Mouse (Mus musculus) lung, embryonic 16.5 days (tissue): ENCODE measurements around the gene Acvr1b. TPM values are rescaled to one million over a fixed set of nuclear protein-coding genes. Genes with fewer than 3 reads are reported as not detected.

Source experiments
- ATAC-seq: fragments of 200-750 bp; cut with Nextera tagmentation; 2 replicates; pipeline ENCODE4 v1.8.0; 2017; ENCODE audit warnings: low read depth, mild to moderate bottlenecking, moderate library complexity
- H3K27ac ChIP-seq: fragments of 300-500 bp; sonication (generic); 2 replicates; pipeline ENCODE4 v1.5.1; 2014; ENCODE audit warnings: mild to moderate bottlenecking, control low read depth, low read length
- H3K27me3 ChIP-seq: fragments of 300-500 bp; sonication (generic); 2 replicates; pipeline ENCODE4 v1.6.1; 2014; ENCODE audit warnings: low read depth, low read length, mixed read lengths; ENCODE audit not compliant: control insufficient read depth, insufficient read depth
- H3K36me3 ChIP-seq: fragments of 300-500 bp; sonication (generic); 2 replicates; pipeline ENCODE4 v1.6.1; 2014; ENCODE audit warnings: low read length; ENCODE audit not compliant: control insufficient read depth, insufficient read depth
- H3K4me1 ChIP-seq: fragments of 300-500 bp; sonication (generic); replicated peaks from 2 replicates; pipeline ENCODE4 v1.6.1; 2014; ENCODE audit warnings: low read length, mixed read lengths; ENCODE audit not compliant: control insufficient read depth, insufficient read depth
- H3K4me2 ChIP-seq: fragments of 300-500 bp; sonication (generic); 2 replicates; pipeline ENCODE4 v1.6.1; 2014; ENCODE audit warnings: low read depth, low read length, control low read depth
- H3K4me3 ChIP-seq: fragments of 300-500 bp; sonication (generic); 2 replicates; pipeline ENCODE4 v1.5.1; 2014; ENCODE audit warnings: mild to moderate bottlenecking, low read length, control low read depth
- H3K9ac ChIP-seq: fragments of 300-500 bp; sonication (generic); 2 replicates; pipeline ENCODE4 v1.6.1; 2014; ENCODE audit warnings: low read length, control low read depth
- H3K9me3 ChIP-seq: fragments of 300-500 bp; sonication (generic); 2 replicates; pipeline ENCODE4 v1.6.1; 2016; ENCODE audit warnings: low read length; ENCODE audit not compliant: control insufficient read depth
- WGBS: fragments of 180-500 bp; shearing (Covaris S2); extraction: QIAGEN DNeasy Blood & Tissue Kit; methylation state at CpG from one replicate; pipeline ENCODE4 v1.1.7; 2014; 5-methylcytosine and 5-hydroxymethylcytosine counted together
- polyA plus RNA-seq: library from polyadenylated mRNA; unstranded; fragments of >200 nt; fragmentation: Nextera tagmentation; extraction: Ambion mirVana; gene quantifications from 2 replicates; pipeline ENCODE4 v1.2.1, GENCODE M21; 2015

The Acvr1b gene
- 6.8 and 7.9 TPM in 2 replicates for polyA plus RNA-seq

DNA sequence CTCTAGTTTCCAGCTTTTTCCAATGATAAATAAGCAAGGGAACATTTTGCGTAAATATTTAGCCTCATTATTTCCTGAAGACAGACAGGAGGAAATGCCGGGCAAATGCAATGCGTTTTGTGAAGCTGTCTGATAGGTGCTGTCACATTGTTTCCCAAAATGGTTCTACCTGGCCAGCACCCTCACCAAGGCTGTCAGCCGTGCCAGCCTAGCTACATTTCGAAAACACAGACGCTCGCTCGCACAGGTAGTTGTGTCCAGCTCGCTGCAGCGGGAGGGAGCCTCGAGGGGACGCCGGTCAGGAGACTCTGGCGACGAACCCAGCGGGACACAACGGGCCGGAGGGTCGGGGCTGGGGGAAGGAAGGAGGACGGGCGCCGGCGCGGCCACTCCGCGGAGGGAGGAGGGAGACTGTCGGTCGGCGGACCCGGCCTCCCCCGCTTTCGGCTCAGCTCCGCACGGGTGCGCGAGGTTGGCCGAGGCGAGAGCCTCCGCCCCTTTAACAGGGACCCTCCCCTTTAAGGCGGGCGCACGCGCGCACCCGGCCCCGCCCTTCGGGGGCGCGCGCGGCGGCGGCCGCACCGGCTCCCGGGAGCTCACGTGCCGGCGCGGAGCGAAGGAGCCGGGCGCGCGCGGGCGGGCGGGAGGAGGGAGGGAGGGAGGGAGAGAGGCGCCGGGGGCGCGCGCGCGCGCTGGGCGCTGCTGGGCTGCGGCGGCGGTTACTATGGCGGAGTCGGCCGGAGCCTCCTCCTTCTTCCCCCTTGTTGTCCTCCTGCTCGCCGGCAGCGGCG, at the start of gene Acvr1b:
Gene Acvr1b, plus strand, starts transcription at position 647 of the 791 bp plus-strand sequence.
- Histone ChIP-seq H3K4me3 (peak within 1 kb of the TSS; percentile 62), H3K9ac (peak within 1 kb of the TSS; percentile 95), H3K27ac (peak within 1 kb of the TSS; percentile 85), H3K36me3 (no peaks in the 10 kb centered on the region), H3K9me3 (no peaks in the 10 kb centered on the region), H3K4me2 (peak within 1 kb of the TSS; percentile 86), H3K27me3 (no peaks in the 10 kb centered on the region), H3K4me1 (peaks cover 41% of the 10 kb centered on the region)
- peak; percentile 93 for ATAC-seq
- under 1% methylated on average over 44 of the region's 87 CpGs for WGBS

DNA sequence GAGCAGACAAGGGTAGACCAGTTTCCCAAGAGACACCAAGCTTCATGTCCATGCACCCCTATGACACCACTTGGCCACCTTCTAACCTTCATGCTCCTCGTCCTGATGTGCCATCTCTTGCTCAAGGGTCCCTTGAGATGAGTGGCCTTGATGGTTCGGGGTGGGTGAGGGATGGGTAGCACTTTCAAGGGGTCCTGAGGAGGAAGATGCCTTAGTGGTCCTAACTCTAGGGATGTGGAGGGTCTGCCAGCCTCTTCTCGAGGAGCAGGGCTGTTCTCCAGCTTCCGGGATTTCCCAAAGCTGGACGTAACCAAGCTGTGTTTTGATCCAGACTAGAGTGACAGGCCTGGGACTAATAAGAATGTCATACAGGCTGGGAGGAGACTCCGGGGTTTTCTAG, 48.3 kb upstream of the Acvr1b start:
- Histone ChIP-seq H3K36me3 (no peaks in the 10 kb centered on the region), H3K9me3 (peaks cover 3% of the 10 kb centered on the region; the same call in 1 of the 2 replicates), H3K4me2 (no peak overlapping the region), H3K27ac (no peak overlapping the region), H3K9ac (no peak overlapping the region), H3K27me3 (no peaks in the 10 kb centered on the region), H3K4me3 (no peak overlapping the region), H3K4me1 (peaks cover 27% of the 10 kb centered on the region)
- WGBS = 82% methylated on average over 6 of the region's 6 CpGs
- ATAC-seq = no peak

DNA sequence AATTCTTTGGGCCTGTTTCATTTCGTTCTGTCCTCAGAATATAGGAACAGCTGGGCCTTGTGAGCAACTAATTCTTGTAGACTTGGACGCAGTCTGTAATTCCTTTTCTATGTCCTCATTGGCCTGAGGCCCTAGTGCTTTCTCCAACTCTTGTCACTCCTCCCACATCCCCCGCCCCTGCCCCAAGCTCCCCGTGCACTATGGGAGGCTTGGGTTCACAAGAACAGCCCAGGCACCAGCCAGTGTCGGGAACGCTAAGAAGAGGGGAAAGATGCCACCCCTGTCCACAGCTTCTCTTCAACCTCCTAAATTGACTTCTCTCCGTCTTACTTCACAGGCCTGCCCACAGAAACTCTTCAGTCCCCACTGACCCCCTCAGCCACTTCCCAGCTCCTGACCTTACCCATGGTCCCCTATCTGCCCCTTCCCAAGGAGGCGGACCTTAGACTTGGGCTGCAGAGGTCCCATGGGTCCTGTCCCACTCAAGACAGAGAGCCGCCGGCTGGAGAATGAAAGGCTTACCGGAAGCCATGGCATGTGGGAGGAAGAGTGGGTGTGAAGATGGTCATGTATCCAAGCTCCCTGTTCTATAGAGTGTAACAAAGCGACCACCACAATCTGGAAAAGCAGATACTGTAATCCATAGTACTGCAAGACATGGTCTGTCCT, 46.9 kb upstream of the Acvr1b start:
- no peak overlapping the region for H3K4me2 ChIP-seq
- H3K27ac ChIP-seq = peak overlapping the region; percentile 86
- H3K27me3 ChIP-seq = no peaks in the 10 kb centered on the region
- H3K9ac ChIP-seq = no peak overlapping the region
- ATAC-seq = peak; percentile 79
- H3K9me3 ChIP-seq = peaks cover 3% of the 10 kb centered on the region; the same call in 1 of the 2 replicates
- 63% methylated on average over 12 of the region's 12 CpGs for WGBS
- no peaks in the 10 kb centered on the region for H3K36me3 ChIP-seq
- H3K4me3 ChIP-seq = no peak overlapping the region
- peaks cover 38% of the 10 kb centered on the region for H3K4me1 ChIP-seq

DNA sequence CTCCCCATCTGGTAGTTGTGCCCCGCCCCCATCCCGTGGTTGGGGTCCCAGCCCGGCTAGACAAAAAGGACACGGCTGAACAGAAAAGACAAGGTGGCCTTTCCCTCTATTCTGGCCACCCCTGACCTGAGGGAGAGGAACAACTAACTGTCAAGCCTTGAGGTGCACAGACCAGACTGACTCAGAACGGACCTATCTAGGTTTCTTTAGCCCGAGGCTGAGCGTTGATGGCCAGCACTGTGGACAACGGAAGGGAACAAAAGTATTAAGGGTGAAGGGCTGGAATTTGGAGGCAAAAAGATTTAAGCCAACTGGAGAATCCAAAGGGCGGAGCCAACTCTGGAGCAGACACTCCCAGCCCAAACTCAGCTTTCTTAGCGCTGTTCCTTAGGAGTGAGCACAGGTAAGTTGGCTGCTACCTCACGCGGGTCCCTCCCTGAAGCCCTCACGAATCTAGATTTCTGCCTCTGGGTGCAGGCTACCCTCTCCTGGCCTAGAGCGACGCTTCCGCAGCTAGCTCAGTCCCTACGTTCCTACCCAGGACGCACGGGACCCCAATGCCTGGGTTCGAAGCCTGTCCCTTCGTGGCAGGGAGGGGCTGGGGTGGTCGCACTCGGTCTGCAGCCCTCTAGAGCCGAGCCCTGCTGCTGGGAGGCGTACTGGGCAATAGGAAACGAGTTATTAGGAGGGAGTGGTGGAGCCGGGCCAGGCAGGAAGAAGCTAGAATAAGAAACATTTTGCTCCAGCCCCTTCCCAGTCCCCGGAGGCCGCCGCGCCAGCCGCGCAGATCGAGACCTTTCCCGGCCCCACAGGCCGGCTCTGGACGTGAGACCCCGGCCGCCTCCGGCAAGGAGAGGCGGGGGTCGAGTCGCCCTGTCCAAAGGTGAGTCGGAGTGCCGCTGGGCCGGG, 45.4 kb upstream of the Acvr1b start, which contains the start of gene Acvrl1:
Gene Acvrl1, plus strand, starts transcription at position 342 of the 909 bp plus-strand sequence.
- ATAC-seq = peak; percentile 58

DNA sequence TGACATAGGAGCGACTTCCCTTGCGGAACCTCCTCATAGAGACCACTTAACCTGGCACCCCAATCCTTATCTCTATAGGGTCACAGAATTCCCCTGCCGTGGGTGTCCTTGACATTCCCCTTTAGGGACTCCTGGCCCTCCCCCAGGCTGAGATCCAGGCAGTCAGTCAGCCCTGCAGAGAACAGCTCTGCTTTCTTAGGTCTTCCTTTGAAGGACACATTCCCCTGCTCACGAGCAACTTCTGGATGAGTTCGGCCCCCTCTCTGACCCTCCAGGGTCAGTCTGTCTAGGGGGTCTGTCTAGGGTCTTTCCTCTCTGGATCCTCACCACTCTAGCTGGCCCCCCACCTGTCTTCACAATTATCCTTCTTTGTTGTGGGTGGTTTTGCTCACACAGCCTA, 44.5 kb upstream of the Acvr1b start:
- Histone ChIP-seq H3K4me1 (peaks cover 51% of the 10 kb centered on the region), H3K9me3 (peaks cover 3% of the 10 kb centered on the region; the same call in 1 of the 2 replicates), H3K36me3 (no peaks in the 10 kb centered on the region), H3K9ac (peak overlapping the region; percentile 88), H3K27ac (peak overlapping the region; percentile 86), H3K27me3 (no peaks in the 10 kb centered on the region), H3K4me3 (peak overlapping the region; percentile 64), H3K4me2 (peak overlapping the region; percentile 68)
- no peak for ATAC-seq
- 17% methylated on average over 5 of the region's 5 CpGs for WGBS

More for the DNA sequence above, 45.4 kb upstream of the Acvr1b start, which contains the start of gene Acvrl1:
- Histone ChIP-seq H3K4me3 (peak within 1 kb of the TSS; percentile 64), H3K27me3 (no peaks in the 10 kb centered on the region), H3K4me2 (peak within 1 kb of the TSS; percentile 68), H3K9ac (peak within 1 kb of the TSS; percentile 88), H3K9me3 (peaks cover 3% of the 10 kb centered on the region; the same call in 1 of the 2 replicates), H3K27ac (peak within 1 kb of the TSS; percentile 86), H3K4me1 (peaks cover 46% of the 10 kb centered on the region), H3K36me3 (no peaks in the 10 kb centered on the region)
- 3% methylated on average over 46 of the region's 46 CpGs for whole genome bisulfite sequencing

DNA sequence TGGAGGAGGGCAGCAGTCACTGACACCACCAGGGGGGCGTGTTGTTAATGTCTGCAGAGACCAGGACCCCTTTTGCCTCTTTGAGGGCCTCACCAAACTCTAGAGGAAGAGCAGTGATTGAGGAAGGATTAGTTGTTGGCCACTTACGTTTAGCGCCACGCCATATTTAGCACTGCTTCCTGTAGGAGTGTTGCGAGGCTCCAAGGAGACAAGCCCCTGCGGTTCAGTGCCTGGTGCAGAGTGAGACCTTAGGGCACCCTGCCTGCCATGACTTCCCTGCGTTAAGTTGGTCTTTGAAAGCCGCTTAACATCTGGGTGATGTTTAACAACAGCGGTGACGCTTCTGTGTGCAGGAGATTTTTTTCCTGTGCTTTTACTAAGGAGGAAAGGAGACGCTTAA, 42.4 kb upstream of the Acvr1b start:
- Histone ChIP-seq H3K27ac (peak overlapping the region; percentile 89), H3K4me1 (peaks cover 51% of the 10 kb centered on the region), H3K9me3 (no peaks in the 10 kb centered on the region), H3K27me3 (no peaks in the 10 kb centered on the region), H3K9ac (peak overlapping the region; percentile 49), H3K36me3 (no peaks in the 10 kb centered on the region), H3K4me2 (peak overlapping the region; percentile 38), H3K4me3 (peak overlapping the region; percentile 22)
- 21% methylated on average over 11 of the region's 11 CpGs for WGBS
- ATAC-seq = no peak

DNA sequence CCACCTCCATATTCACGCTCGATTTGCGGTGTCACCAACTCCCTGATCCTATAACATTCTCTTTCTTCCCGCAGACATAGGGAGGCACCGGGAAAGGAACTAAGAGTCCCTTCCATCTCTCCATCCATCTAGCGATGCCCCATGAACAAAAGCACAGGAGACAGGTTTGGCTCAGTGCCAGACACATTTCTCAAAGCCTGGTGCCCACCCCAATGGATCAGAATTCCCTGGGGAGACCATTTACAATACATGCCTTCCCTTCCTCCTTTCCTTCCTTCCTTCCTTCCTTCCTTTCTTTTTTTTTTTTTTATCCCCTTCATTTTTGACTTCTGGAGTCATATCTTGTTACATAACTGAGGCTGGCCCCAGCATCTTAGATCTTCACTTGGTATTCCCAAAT, 41.8 kb upstream of the Acvr1b start:
- Histone ChIP-seq H3K9me3 (no peaks in the 10 kb centered on the region), H3K4me2 (peak overlapping the region; percentile 38), H3K4me1 (peaks cover 51% of the 10 kb centered on the region), H3K4me3 (peak overlapping the region; percentile 22; the same call in 1 of the 2 replicates), H3K27me3 (no peaks in the 10 kb centered on the region), H3K36me3 (no peaks in the 10 kb centered on the region), H3K9ac (0 out of 2 replicates have a peak overlapping the region, but pooled peaks have one; percentile 49), H3K27ac (peak overlapping the region; percentile 89)
- 54% methylated on average over 6 of the region's 6 CpGs for WGBS
- no peak for ATAC-seq

DNA sequence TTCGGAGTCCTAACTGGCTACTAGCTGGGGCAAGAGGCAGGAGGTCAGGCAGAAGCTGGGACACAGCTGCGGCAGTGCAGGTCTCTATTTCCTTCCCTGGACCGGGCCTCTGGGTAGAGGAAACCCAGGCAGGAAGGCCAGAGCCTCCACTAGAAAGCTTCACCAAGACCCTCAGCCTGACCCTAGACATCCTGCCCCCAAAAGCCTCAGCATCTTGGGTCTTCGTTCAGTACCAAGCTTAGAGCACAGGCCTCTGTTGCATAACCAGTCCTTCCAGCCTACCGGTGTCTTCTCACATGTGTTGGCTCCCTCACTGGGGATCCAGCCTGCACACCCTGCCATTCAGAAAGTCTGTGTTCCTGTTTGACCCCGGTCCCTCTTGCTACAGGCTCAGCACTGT, 41.1 kb upstream of the Acvr1b start:
- Histone ChIP-seq H3K4me1 (peaks cover 44% of the 10 kb centered on the region), H3K4me2 (peak overlapping the region; percentile 4; the same call in 1 of the 2 replicates), H3K27me3 (no peaks in the 10 kb centered on the region), H3K36me3 (no peaks in the 10 kb centered on the region), H3K9ac (no peak overlapping the region), H3K4me3 (no peak overlapping the region), H3K27ac (peak overlapping the region; percentile 89), H3K9me3 (no peaks in the 10 kb centered on the region)
- WGBS = 64% methylated on average over 6 of the region's 6 CpGs
- no peak for ATAC-seq
